Mouse (Mus musculus): ENCODE measurements around the gene Zfyve28. TPM values are rescaled to one million over a fixed set of nuclear protein-coding genes. Genes with fewer than 3 reads are reported as not detected.
A peak's percentile ranks its signal among the peaks of the same experiment; 100 is the strongest.

Zfyve28 gene
- polyA plus RNA-seq, 1 experiment from 2014 or later = not detected

DNA sequence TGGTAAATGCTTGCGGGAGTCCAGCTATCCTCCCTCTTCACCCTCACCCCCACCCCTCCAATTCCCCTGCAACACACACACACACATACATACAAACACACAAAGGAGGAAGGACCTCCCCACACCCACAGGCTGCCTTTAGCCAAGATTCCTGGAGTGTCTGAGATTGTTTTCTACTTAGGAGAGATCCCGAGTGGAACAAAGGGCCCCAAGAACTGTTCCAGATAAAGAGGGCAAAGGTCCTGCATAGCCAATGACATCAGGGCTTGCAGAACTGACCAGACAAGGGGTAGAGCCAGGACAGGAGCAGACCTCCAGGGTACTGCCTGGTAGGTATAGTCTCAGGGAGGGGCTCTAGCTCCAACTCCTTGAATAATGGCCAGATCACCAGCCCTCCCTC, 6.4 kb upstream of the Zfyve28 start:
- Histone ChIP-seq H3K9ac (ENCODE audit: low read depth, low read length) (no peak overlapping the region), H3K4me1 (replicated peaks; ENCODE audit: control insufficient read depth, insufficient read depth, low read length) (no peaks in the 10 kb centered on the region), H3K4me3 (ENCODE audit: low read depth, low read length) (no peak overlapping the region), H3K4me2 (no peak overlapping the region), H3K27ac (ENCODE audit: low read depth, low read length) (no peak overlapping the region), H3K9me3 (ENCODE audit: control insufficient read depth, low read length) (no peaks in the 10 kb centered on the region), H3K27me3 (replicated peaks; ENCODE audit: control insufficient read depth, insufficient read depth, low read length) (peaks cover 17% of the 10 kb centered on the region), H3K36me3 (ENCODE audit: control insufficient read depth, insufficient read depth, low read length) (no peaks in the 10 kb centered on the region)
- ATAC-seq (replicated peaks; ENCODE audit: low FRiP score) = no peak
- 44% methylated on average over 2 of the region's 2 CpGs for WGBS
- no peak for DNase-seq (ENCODE audit: low spot score)

DNA sequence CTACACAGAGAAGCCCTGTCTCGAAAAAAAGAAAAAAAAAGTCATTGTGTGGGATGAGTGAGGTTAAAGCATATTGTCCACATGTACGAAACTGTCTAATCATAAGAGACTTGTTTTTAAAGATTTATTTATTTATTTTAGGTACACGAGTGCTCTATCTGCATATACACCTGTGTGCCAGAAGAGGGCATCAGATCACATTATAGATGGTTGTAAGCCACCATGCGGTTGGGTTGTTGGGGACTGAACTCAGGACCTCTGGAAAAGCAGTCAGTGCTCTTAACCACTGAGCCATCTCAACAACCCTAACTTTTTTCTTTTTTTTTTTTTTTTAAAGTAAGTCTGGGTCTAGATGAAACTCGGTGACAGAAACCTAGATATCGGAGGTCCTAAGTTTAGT, 5.1 kb upstream of the Zfyve28 start:
- Histone ChIP-seq H3K9me3 (ENCODE audit: control insufficient read depth, low read length) (no peaks in the 10 kb centered on the region), H3K27ac (ENCODE audit: low read depth, low read length) (no peak overlapping the region), H3K36me3 (ENCODE audit: control insufficient read depth, insufficient read depth, low read length) (no peaks in the 10 kb centered on the region), H3K4me3 (ENCODE audit: low read depth, low read length) (no peak overlapping the region), H3K4me1 (replicated peaks; ENCODE audit: control insufficient read depth, insufficient read depth, low read length) (peaks cover 3% of the 10 kb centered on the region; the same call in 1 of the 2 replicates), H3K4me2 (no peak overlapping the region), H3K9ac (ENCODE audit: low read depth, low read length) (no peak overlapping the region), H3K27me3 (replicated peaks; ENCODE audit: control insufficient read depth, insufficient read depth, low read length) (peaks cover 30% of the 10 kb centered on the region)
- no peak for DNase-seq (ENCODE audit: low spot score)
- ATAC-seq (replicated peaks; ENCODE audit: low FRiP score) = no peak
- WGBS = 66% methylated on average over 6 of the region's 6 CpGs

DNA sequence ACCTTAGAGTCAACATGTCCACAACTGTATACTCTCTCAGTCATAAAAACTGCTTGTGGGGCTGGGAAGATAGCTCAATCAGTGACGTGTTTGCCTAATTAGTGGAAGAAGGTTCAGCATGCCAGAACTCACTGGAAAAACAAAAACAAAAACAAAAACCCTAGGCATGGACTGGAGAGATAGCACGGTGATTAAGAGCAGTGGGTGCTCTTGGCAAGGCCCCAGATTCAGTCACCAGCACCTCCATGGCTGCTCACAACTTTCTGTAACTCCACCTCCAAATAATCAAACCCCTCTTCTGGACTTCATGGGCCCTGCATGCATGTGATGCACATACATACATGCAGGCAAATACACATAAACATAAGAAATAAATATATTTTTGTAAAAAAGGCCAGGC, 1.0 kb upstream of the Zfyve28 start:
- Histone ChIP-seq H3K4me2 (no peak overlapping the region), H3K27ac (ENCODE audit: low read depth, low read length) (no peak overlapping the region), H3K36me3 (ENCODE audit: control insufficient read depth, insufficient read depth, low read length) (no peaks in the 10 kb centered on the region), H3K4me1 (replicated peaks; ENCODE audit: control insufficient read depth, insufficient read depth, low read length) (peaks cover 18% of the 10 kb centered on the region), H3K4me3 (ENCODE audit: low read depth, low read length) (no peak overlapping the region), H3K27me3 (replicated peaks; ENCODE audit: control insufficient read depth, insufficient read depth, low read length) (peaks cover 60% of the 10 kb centered on the region), H3K9ac (ENCODE audit: low read depth, low read length) (no peak overlapping the region), H3K9me3 (ENCODE audit: control insufficient read depth, low read length) (no peaks in the 10 kb centered on the region)
- 56% methylated on average over 2 of the region's 2 CpGs for whole genome bisulfite sequencing
- ATAC-seq (replicated peaks; ENCODE audit: low FRiP score) (no peak), DNase-seq (ENCODE audit: low spot score) (no peak)

DNA sequence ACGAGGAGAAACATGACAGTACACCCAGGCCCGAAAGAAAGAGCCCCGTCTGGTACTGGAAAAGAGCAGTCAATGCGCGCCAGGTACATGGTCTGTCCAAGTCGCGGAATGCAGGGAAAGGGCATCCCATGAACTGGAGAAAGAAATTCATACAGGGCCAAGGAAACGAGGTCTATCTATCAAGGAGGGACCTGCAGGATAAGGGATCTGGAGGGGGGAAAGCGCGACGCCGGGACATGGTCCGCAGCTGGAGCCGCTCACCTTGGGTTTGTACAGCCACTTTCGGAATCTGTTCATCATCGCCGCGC, 457 bp downstream of the Zfyve28 start:
- under 1% methylated on average over 18 of the region's 18 CpGs for WGBS
- no peaks in the 10 kb centered on the region for H3K36me3 ChIP-seq (ENCODE audit: control insufficient read depth, insufficient read depth, low read length)
- ATAC-seq (replicated peaks; ENCODE audit: low FRiP score) = no peak
- peak overlapping the region; percentile 54 for H3K4me3 ChIP-seq (ENCODE audit: low read depth, low read length)
- peaks cover 18% of the 10 kb centered on the region for H3K4me1 ChIP-seq (replicated peaks; ENCODE audit: control insufficient read depth, insufficient read depth, low read length)
- H3K27ac ChIP-seq (ENCODE audit: low read depth, low read length) = no peak overlapping the region
- H3K4me2 ChIP-seq = peak overlapping the region; percentile 87
- no peaks in the 10 kb centered on the region for H3K9me3 ChIP-seq (ENCODE audit: control insufficient read depth, low read length)
- DNase-seq (ENCODE audit: low spot score) = peak; percentile 34
- H3K27me3 ChIP-seq (replicated peaks; ENCODE audit: control insufficient read depth, insufficient read depth, low read length) = peaks cover 60% of the 10 kb centered on the region
- no peak overlapping the region for H3K9ac ChIP-seq (ENCODE audit: low read depth, low read length)

DNA sequence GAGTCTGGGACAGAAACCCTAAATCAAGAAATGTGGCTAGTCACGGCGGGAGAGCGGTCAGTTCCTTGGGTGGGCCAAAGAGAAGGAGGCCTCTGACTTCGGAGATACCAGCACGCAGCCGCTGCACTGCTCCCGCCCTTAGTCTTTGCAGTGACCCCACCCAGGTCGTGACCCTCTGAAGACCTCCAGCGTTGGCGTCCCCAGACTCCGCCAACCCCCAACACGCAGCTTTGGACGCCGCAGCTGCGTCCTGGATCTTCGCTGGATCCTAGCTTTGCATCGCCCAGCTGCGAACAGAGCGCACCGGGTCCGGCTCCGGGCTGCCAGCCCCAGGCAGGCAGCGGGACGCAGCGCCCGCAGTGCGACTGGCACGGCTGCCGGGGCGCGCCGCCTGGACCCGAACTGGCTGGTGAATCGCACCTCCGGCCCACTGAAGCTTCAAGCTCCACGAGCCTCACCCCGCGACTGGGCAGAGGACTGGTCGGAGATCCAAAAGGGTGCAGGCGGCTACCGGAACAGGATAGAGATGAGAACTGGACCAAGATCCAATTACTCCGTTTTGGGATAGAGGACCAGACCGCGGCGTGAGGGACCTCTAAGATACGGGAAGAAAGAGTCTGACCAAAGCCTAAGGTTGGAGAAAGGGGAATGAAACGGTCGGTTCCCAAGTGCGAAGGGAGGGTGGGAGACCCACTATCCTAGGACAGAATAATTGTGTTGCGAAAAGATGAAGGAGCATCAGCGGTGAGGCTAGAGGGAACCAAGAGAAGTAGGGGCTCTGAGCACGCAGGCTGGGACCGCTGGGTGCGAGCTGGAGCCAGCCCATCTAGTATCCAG, 1.0 kb downstream of the Zfyve28 start:
- H3K4me3 ChIP-seq (ENCODE audit: low read depth, low read length) = peak overlapping the region; percentile 54
- peaks cover 18% of the 10 kb centered on the region for H3K4me1 ChIP-seq (replicated peaks; ENCODE audit: control insufficient read depth, insufficient read depth, low read length)
- H3K27ac ChIP-seq (ENCODE audit: low read depth, low read length) = no peak overlapping the region
- H3K9me3 ChIP-seq (ENCODE audit: control insufficient read depth, low read length) = no peaks in the 10 kb centered on the region
- 1% methylated on average over 54 of the region's 54 CpGs for WGBS
- peak; percentile 43 for DNase-seq (ENCODE audit: low spot score)
- H3K27me3 ChIP-seq (replicated peaks; ENCODE audit: control insufficient read depth, insufficient read depth, low read length) = peaks cover 58% of the 10 kb centered on the region
- H3K4me2 ChIP-seq = peak overlapping the region; percentile 87
- H3K36me3 ChIP-seq (ENCODE audit: control insufficient read depth, insufficient read depth, low read length) = no peaks in the 10 kb centered on the region
- H3K9ac ChIP-seq (ENCODE audit: low read depth, low read length) = no peak overlapping the region
- no peak for ATAC-seq (replicated peaks; ENCODE audit: low FRiP score)

DNA sequence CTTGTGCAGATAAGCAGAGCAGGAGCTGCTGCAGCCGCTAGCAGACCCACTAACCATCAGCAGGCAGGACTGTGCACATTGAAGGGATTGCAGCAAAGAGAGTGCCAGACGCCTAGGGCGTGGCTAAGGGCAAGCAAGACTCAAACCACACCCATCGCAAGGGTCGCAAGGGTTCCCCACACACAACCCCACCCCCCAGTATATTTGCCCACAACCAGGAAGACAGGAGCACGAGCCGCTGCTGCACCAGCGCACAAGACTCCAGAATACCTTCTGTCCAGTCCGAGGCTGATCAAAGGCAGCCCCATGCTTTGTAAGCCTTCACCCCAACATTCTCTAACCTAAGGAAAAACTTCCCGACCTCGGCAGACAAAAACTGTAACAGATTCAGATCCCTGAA, 1.7 kb downstream of the Zfyve28 start:
- no peak for DNase-seq (ENCODE audit: low spot score)

DNA sequence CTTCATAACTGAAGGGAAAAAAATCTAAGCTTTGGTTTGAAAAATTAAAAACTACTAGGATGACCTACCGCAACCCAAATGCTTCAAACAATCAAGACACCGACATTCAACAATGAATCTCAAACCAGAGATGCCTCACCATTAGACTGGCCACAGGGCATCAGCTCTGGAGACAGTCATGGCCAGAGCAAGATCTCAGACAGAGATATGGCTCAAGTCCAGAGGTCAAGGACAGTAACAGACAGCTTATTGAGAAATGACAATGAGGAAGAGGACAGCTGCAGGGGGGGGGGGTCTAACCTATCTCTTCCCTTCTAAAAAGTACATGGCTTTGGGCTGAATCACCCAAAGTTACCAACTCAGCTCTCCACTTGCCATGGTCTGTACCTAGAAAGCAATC, 3.0 kb downstream of the Zfyve28 start:
- no peak overlapping the region for H3K4me2 ChIP-seq
- H3K4me3 ChIP-seq (ENCODE audit: low read depth, low read length) = no peak overlapping the region
- peaks cover 49% of the 10 kb centered on the region for H3K27me3 ChIP-seq (replicated peaks; ENCODE audit: control insufficient read depth, insufficient read depth, low read length)
- H3K36me3 ChIP-seq (ENCODE audit: control insufficient read depth, insufficient read depth, low read length) = no peaks in the 10 kb centered on the region
- peaks cover 18% of the 10 kb centered on the region for H3K4me1 ChIP-seq (replicated peaks; ENCODE audit: control insufficient read depth, insufficient read depth, low read length)
- H3K9ac ChIP-seq (ENCODE audit: low read depth, low read length) = no peak overlapping the region
- H3K9me3 ChIP-seq (ENCODE audit: control insufficient read depth, low read length) = no peaks in the 10 kb centered on the region
- no peak for DNase-seq (ENCODE audit: low spot score)
- H3K27ac ChIP-seq (ENCODE audit: low read depth, low read length) = no peak overlapping the region
- no peak for ATAC-seq (replicated peaks; ENCODE audit: low FRiP score)
- WGBS = 72% methylated on average over 2 of the region's 2 CpGs

More for the DNA sequence above, 1.7 kb downstream of the Zfyve28 start:
- WGBS = 2% methylated on average over 11 of the region's 11 CpGs
- Histone ChIP-seq H3K27ac (ENCODE audit: low read depth, low read length) (no peak overlapping the region), H3K9me3 (ENCODE audit: control insufficient read depth, low read length) (no peaks in the 10 kb centered on the region), H3K36me3 (ENCODE audit: control insufficient read depth, insufficient read depth, low read length) (no peaks in the 10 kb centered on the region), H3K4me3 (ENCODE audit: low read depth, low read length) (0 out of 2 replicates have a peak overlapping the region, but pooled peaks have one; percentile 35), H3K27me3 (replicated peaks; ENCODE audit: control insufficient read depth, insufficient read depth, low read length) (peaks cover 53% of the 10 kb centered on the region), H3K4me2 (peak overlapping the region; percentile 87), H3K9ac (ENCODE audit: low read depth, low read length) (no peak overlapping the region), H3K4me1 (replicated peaks; ENCODE audit: control insufficient read depth, insufficient read depth, low read length) (peaks cover 18% of the 10 kb centered on the region)
- ATAC-seq (replicated peaks; ENCODE audit: low FRiP score) = no peak

DNA sequence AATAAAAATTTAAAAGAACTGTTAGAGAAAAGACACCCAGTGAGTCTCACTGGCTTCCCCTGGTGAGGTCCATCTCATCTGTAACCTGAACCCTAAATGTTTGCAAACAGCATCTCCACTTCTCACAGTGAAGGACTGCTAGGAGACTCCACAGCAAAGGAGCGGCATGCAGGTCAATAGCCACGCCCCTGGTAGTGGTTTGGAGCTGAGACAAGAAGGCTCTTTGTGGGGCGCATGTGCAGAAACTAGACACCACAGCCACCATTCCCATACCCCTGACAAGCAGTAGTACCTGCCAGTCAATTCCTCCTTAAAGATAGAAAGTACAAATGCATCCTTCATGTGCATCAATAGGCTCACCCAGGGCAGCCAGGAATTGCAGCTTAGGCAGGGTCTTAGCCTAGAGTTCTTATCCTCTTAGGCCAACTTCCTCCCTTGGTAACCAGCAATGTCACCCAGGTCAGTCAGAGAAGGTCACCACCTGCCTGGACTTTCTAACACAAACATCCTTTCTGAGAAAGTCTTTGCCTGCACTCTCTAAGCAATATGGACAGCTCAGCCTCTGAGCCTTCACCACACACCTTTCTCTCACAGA, 4.0 kb downstream of the Zfyve28 start:
- peaks cover 18% of the 10 kb centered on the region for H3K4me1 ChIP-seq (replicated peaks; ENCODE audit: control insufficient read depth, insufficient read depth, low read length)
- H3K36me3 ChIP-seq (ENCODE audit: control insufficient read depth, insufficient read depth, low read length) = no peaks in the 10 kb centered on the region
- H3K4me2 ChIP-seq = no peak overlapping the region
- H3K9me3 ChIP-seq (ENCODE audit: control insufficient read depth, low read length) = no peaks in the 10 kb centered on the region
- no peak overlapping the region for H3K9ac ChIP-seq (ENCODE audit: low read depth, low read length)
- DNase-seq (ENCODE audit: low spot score) = no peak
- H3K27me3 ChIP-seq (replicated peaks; ENCODE audit: control insufficient read depth, insufficient read depth, low read length) = peaks cover 39% of the 10 kb centered on the region
- ATAC-seq (replicated peaks; ENCODE audit: low FRiP score) = no peak
- 37% methylated on average over 3 of the region's 3 CpGs for WGBS
- H3K27ac ChIP-seq (ENCODE audit: low read depth, low read length) = no peak overlapping the region
- H3K4me3 ChIP-seq (ENCODE audit: low read depth, low read length) = no peak overlapping the region

DNA sequence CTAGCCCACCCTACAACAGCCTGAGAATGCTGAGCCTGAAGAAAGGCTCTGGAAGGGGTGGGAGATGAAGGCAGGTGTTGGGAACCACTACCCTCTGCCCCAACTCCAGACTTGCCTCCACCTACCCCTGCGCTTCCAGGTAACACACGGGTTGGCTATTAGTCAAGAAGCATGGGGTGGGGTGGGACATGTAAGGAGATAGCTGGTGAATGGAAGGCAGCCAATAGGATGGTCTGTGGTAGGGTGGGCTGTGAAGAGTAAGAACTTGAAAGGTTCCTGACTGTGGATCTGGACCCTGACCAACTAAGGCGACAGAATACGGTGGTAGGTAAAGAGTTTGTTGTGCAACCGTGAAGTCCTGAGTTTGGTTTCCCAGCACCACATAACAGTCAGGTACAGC, 4.9 kb downstream of the Zfyve28 start:
- WGBS = 69% methylated on average over 5 of the region's 5 CpGs
- Histone ChIP-seq H3K27ac (ENCODE audit: low read depth, low read length) (no peak overlapping the region), H3K9ac (ENCODE audit: low read depth, low read length) (no peak overlapping the region), H3K9me3 (ENCODE audit: control insufficient read depth, low read length) (no peaks in the 10 kb centered on the region), H3K4me2 (peak overlapping the region; percentile 8; the same call in 1 of the 2 replicates), H3K27me3 (replicated peaks; ENCODE audit: control insufficient read depth, insufficient read depth, low read length) (peaks cover 30% of the 10 kb centered on the region), H3K36me3 (ENCODE audit: control insufficient read depth, insufficient read depth, low read length) (no peaks in the 10 kb centered on the region), H3K4me1 (replicated peaks; ENCODE audit: control insufficient read depth, insufficient read depth, low read length) (peaks cover 15% of the 10 kb centered on the region), H3K4me3 (ENCODE audit: low read depth, low read length) (no peak overlapping the region)
- DNase-seq (ENCODE audit: low spot score) = no peak
- ATAC-seq (replicated peaks; ENCODE audit: low FRiP score) = no peak
